Mouse (Mus musculus) CH12.LX (cell line): ENCODE data around the gene Med8. TPM values are rescaled to one million over a fixed set of nuclear protein-coding genes. Genes with fewer than 3 reads are reported as not detected.

Source experiments
- DNase-seq: peaks from one replicate; pipeline ENCODE4 v3.0.0-alpha.2; 2013; ENCODE audit errors: extremely low read depth
- H3K27ac ChIP-seq: 2 replicates; pipeline ENCODE4 v1.5.1; 2012; ENCODE audit warnings: low read depth, mild to moderate bottlenecking, control low read depth, moderate library complexity; ENCODE audit not compliant: insufficient read depth
- H3K27me3 ChIP-seq: replicated peaks from 2 replicates; pipeline ENCODE3; 2012; ENCODE audit warnings: inconsistent platforms
- H3K36me3 ChIP-seq, 2 experiments: replicated peaks in 1 of 2; 2 replicates each; pipeline versions ENCODE3 to v1.6.1; 2012; ENCODE audit warnings: inconsistent platforms in 1 of 2, low read length in 1 of 2, mild to moderate bottlenecking in 1 of 2, mixed read lengths in 1 of 2, moderate library complexity in 1 of 2; ENCODE audit not compliant: control insufficient read depth in 1 of 2, insufficient read depth in 1 of 2
- H3K4me1 ChIP-seq, 2 experiments: 2 replicates each; pipeline ENCODE4 v1.6.1; 2012; ENCODE audit warnings: inconsistent platforms in 1 of 2, moderate library complexity in 1 of 2; ENCODE audit not compliant: insufficient read depth in 2 of 2, control insufficient read depth in 1 of 2
- H3K4me2 ChIP-seq: 2 replicates; pipeline ENCODE4 v1.6.1; 2012; ENCODE audit warnings: low read depth, mild to moderate bottlenecking, control low read depth; ENCODE audit not compliant: poor library complexity, insufficient read depth, severe bottlenecking
- H3K4me3 ChIP-seq, 3 experiments: fragments of 150-350 bp in 1 of 3; sonication (generic) in 1 of 3; replicated peaks in 1 of 3; 2 replicates each; pipeline versions ENCODE3 to v1.5.1; 2011 to 2012; ENCODE audit warnings: low read depth in 2 of 3, low read length in 2 of 3, mild to moderate bottlenecking in 2 of 3, moderate library complexity in 2 of 3, control low read depth in 1 of 3, improper control_type of control experiment in 1 of 3, inconsistent platforms in 1 of 3, mixed read lengths in 1 of 3; ENCODE audit not compliant: poor library complexity in 1 of 3
- H3K79me2 ChIP-seq: replicated peaks from 2 replicates; pipeline ENCODE4 v1.6.1; 2012; ENCODE audit warnings: mild to moderate bottlenecking, moderate library complexity; ENCODE audit not compliant: control insufficient read depth, poor library complexity, insufficient read depth, severe bottlenecking; ENCODE audit errors: extremely low read depth
- H3K9ac ChIP-seq: 2 replicates; pipeline ENCODE4 v1.6.1; 2012; ENCODE audit warnings: low read depth, mild to moderate bottlenecking, control low read depth, moderate library complexity; ENCODE audit not compliant: insufficient read depth
- H3K9me3 ChIP-seq: replicated peaks from 2 replicates; pipeline ENCODE3; 2012; ENCODE audit warnings: low read length, inconsistent platforms, mixed read lengths
- BHLHE40 ChIP-seq: IDR thresholded peaks from 2 replicates; pipeline ENCODE4 v1.6.1; 2011; ENCODE audit warnings: mild to moderate bottlenecking, low read depth, low read length, improper control_type of control experiment
- CHD1 ChIP-seq: IDR thresholded peaks from 2 replicates; pipeline ENCODE4 v1.6.1; 2012; ENCODE audit warnings: low read depth, low read length, improper control_type of control experiment, inconsistent platforms
- CHD2 ChIP-seq: IDR thresholded peaks from 2 replicates; pipeline ENCODE4 v1.6.1; 2011; ENCODE audit warnings: low read length, improper control_type of control experiment
- EP300 ChIP-seq: IDR thresholded peaks from 2 replicates; pipeline ENCODE4 v1.6.1; 2011; ENCODE audit warnings: low read length, improper control_type of control experiment
- HCFC1 ChIP-seq: IDR thresholded peaks from 2 replicates; pipeline ENCODE4 v1.6.1; 2012; ENCODE audit warnings: low read depth, mild to moderate bottlenecking, inconsistent platforms, low read length, improper control_type of control experiment
- IRF4 ChIP-seq: IDR thresholded peaks from 2 replicates; pipeline ENCODE4 v1.6.1; 2014; ENCODE audit warnings: low read depth, mild to moderate bottlenecking, inconsistent platforms, low read length, improper control_type of control experiment
- JUN ChIP-seq: IDR thresholded peaks from 2 replicates; pipeline ENCODE4 v1.6.1; 2011; ENCODE audit warnings: low read depth, mild to moderate bottlenecking, low read length, improper control_type of control experiment, moderate library complexity; ENCODE audit not compliant: insufficient read depth
- JUND ChIP-seq: conservative IDR thresholded peaks from 2 replicates; pipeline ENCODE4 v1.6.1; 2011; ENCODE audit warnings: low read depth, low read length, improper control_type of control experiment
- MAX ChIP-seq: IDR thresholded peaks from 2 replicates; pipeline ENCODE4 v1.6.1; 2011; ENCODE audit warnings: low read length, improper control_type of control experiment
- MAZ ChIP-seq: IDR thresholded peaks from 2 replicates; pipeline ENCODE4 v1.6.1; 2012; ENCODE audit warnings: low read depth, mild to moderate bottlenecking, inconsistent platforms, low read length, improper control_type of control experiment, moderate library complexity
- MXI1 ChIP-seq: IDR thresholded peaks from 2 replicates; pipeline ENCODE4 v1.6.1; 2011; ENCODE audit warnings: mild to moderate bottlenecking, low read depth, low read length, improper control_type of control experiment
- MYC ChIP-seq: IDR thresholded peaks from 2 replicates; pipeline ENCODE4 v1.6.1; 2011; ENCODE audit warnings: low read depth, mild to moderate bottlenecking, improper control_type of control experiment, low read length
- NELFE ChIP-seq: IDR thresholded peaks from 2 replicates; pipeline ENCODE4 v1.6.1; 2011; ENCODE audit warnings: low read depth, low read length, improper control_type of control experiment
- PAX5 ChIP-seq: IDR thresholded peaks from 2 replicates; pipeline ENCODE4 v1.6.1; 2012; ENCODE audit warnings: low read length, inconsistent platforms, mixed read lengths
- RAD21 ChIP-seq: IDR thresholded peaks from 2 replicates; pipeline ENCODE4 v1.6.1; 2011; ENCODE audit warnings: low read depth, mild to moderate bottlenecking, low read length, improper control_type of control experiment, moderate library complexity
- RCOR1 ChIP-seq: conservative IDR thresholded peaks from 2 replicates; pipeline ENCODE4 v1.6.1; 2012; ENCODE audit warnings: low read depth, mild to moderate bottlenecking, inconsistent platforms, low read length, improper control_type of control experiment
- SMC3 ChIP-seq: IDR thresholded peaks from 2 replicates; pipeline ENCODE4 v1.6.1; 2011; ENCODE audit warnings: low read depth, low read length, improper control_type of control experiment
- TCF12 ChIP-seq: IDR thresholded peaks from 2 replicates; pipeline ENCODE4 v1.6.1; 2014; ENCODE audit warnings: low read depth, mild to moderate bottlenecking, inconsistent platforms, low read length, improper control_type of control experiment
- USF1 ChIP-seq: IDR thresholded peaks from 2 replicates; pipeline ENCODE4 v1.6.1; 2014; ENCODE audit warnings: low read depth, mild to moderate bottlenecking, inconsistent platforms, low read length, improper control_type of control experiment
- ZMIZ1 ChIP-seq: IDR thresholded peaks from 2 replicates; pipeline ENCODE4 v1.6.1; 2012; ENCODE audit warnings: low read depth, mild to moderate bottlenecking, inconsistent platforms, low read length, improper control_type of control experiment
- dilution Hi-C: fragments of 300-500 bp; cut with MboI; formaldehyde crosslinking; loops from 2 replicates; pipeline ENCODE4 v1.14.3; 2020; ENCODE audit warnings: low sequenced_read_pairs; ENCODE audit not compliant: extremely low pct_unique_long_range_greater_than_20kb, extremely low pct_ligation_motif_present
- in situ Hi-C: fragments of 300-500 bp; cut with MboI; formaldehyde crosslinking; loops from 3 replicates; pipeline ENCODE4 v1.14.3; 2019; ENCODE audit warnings: low sequenced_read_pairs, low pct_ligation_motif_present, low pct_unique_long_range_greater_than_20kb, mixed read lengths
- polyA plus RNA-seq: library from polyadenylated mRNA; unstranded; fragments of >175 nt; gene quantifications from 2 replicates; pipeline ENCODE4 v1.2.1, GENCODE M21; 2012; ENCODE audit warnings: low read depth; ENCODE audit not compliant: insufficient read length
- total RNA-seq, 2 experiments: library from RNA; depleted of rRNA; stranded (reverse); fragments of 300-350 nt in 1 of 2; fragments of >200 nt in 1 of 2; gene quantifications; 2 replicates each; pipeline ENCODE4 v1.2.3; 2012 to 2014

Gene Med8
- total and polyA plus RNA-seq, 3 experiments: 102 to 152 (median 109) TPM

DNA sequence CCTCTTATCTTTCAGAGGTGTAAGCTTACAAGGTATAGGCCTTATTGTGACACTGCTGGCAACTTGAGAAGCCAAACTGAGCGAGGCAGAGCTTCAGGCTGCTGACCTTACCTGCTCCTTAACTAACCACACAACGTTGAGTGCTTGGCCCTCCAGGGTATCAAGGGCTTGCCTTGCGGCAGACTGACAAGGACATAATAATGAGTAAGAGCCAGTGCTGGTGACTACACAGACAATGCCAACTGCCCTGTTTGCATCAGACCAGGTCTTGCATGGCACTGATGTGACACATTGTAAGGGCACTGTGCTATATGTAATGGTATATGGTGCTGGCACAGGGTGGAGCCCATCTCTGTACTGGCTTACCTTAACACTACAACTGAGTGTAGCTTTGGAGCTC lies 40.5 kb upstream of the Med8 start:
- no peaks in the 10 kb centered on the region for H3K79me2 ChIP-seq
- peaks cover 81 to 97% of the 10 kb centered on the region in 2 experiments for H3K36me3 ChIP-seq
- H3K4me3 ChIP-seq: no peak overlapping the region
- no peaks in the 10 kb centered on the region for H3K9me3 ChIP-seq
- DNase-seq: no peak
- no peaks in the 10 kb centered on the region for H3K27me3 ChIP-seq
- in situ Hi-C loops: no loop called here
- H3K4me1 ChIP-seq: no peaks in the 10 kb centered on the region
- TF ChIP-seq MYC (no peak), USF1 (no peak), MAX (no peak), IRF4 (no peak), ZMIZ1 (no peak), BHLHE40 (no peak), RCOR1 (no peak)
- TF ChIP-seq, all 38 proteins: peak for 0
- dilution Hi-C loops: no loop called here
- H3K4me2 ChIP-seq: no peak overlapping the region
- H3K27ac ChIP-seq: no peak overlapping the region
- no peak overlapping the region for H3K9ac ChIP-seq

- Histone ChIP-seq H3K4me1 (no peaks in the 10 kb centered on the region), H3K36me3 (peaks cover 85 to 99% of the 10 kb centered on the region in 2 experiments), H3K9me3 (no peaks in the 10 kb centered on the region), H3K4me3 (no peak overlapping the region), H3K79me2 (no peaks in the 10 kb centered on the region), H3K27ac (no peak overlapping the region), H3K9ac (no peak overlapping the region)
- in situ Hi-C loops: no loop called here
- no peak for DNase-seq
- no peak for TF ChIP-seq NELFE
- TF ChIP-seq BHLHE40: no peak
- TF ChIP-seq HCFC1: no peak
- TF ChIP-seq MAX: no peak
- TF ChIP-seq PAX5: no peak
- no peak for TF ChIP-seq CHD1
- no peak for TF ChIP-seq CHD2
- TF ChIP-seq MAZ: no peak
- TF ChIP-seq ZMIZ1: no peak
- TF ChIP-seq JUN: no peak
- TF ChIP-seq MXI1: no peak
- TF ChIP-seq, all 38 proteins: peak for 0
- dilution Hi-C loops: no loop called here
- Histone ChIP-seq H3K4me2 (no peak overlapping the region), H3K27me3 (no peaks in the 10 kb centered on the region)
Observed at GRCm38 (mm10) chr4:118371822-118372221, 37.3 kb upstream of the Med8 start.

- no peak for TF ChIP-seq TCF12
- no peak for TF ChIP-seq SMC3
- no peak for TF ChIP-seq JUND
- no peak for TF ChIP-seq MYC
- no peak for TF ChIP-seq RCOR1
- TF ChIP-seq RAD21: no peak
- no peak for TF ChIP-seq EP300
- TF ChIP-seq JUN: no peak
- H3K9ac ChIP-seq: no peak overlapping the region
- dilution Hi-C loops: no loop called here
Observed at GRCm38 (mm10) chr4:118375999-118376398, 33.1 kb upstream of the Med8 start.

More at GRCm38 (mm10) chr4:118375999-118376398, 33.1 kb upstream of the Med8 start:
- H3K9me3 ChIP-seq: no peaks in the 10 kb centered on the region
- H3K27ac ChIP-seq: no peak overlapping the region
- H3K27me3 ChIP-seq: no peaks in the 10 kb centered on the region
- H3K4me3 ChIP-seq: no peak overlapping the region
- DNase-seq: no peak
- H3K4me1 ChIP-seq: no peaks in the 10 kb centered on the region
- no peak overlapping the region for H3K4me2 ChIP-seq
- peaks cover 90 to 99% of the 10 kb centered on the region in 2 experiments for H3K36me3 ChIP-seq
- H3K79me2 ChIP-seq: no peaks in the 10 kb centered on the region
- in situ Hi-C loops: no loop called here
